Mouse (Mus musculus) urinary bladder, adult 18-20 months (tissue): ENCODE measurements around the gene Suds3.

Experiments
- DNase-seq, 2 experiments: peaks; one replicate each; pipeline ENCODE4 v3.0.0; 2022; ENCODE audit warnings: low spot score in 2 of 2, mixed read lengths in 2 of 2

The Suds3 gene

DNA sequence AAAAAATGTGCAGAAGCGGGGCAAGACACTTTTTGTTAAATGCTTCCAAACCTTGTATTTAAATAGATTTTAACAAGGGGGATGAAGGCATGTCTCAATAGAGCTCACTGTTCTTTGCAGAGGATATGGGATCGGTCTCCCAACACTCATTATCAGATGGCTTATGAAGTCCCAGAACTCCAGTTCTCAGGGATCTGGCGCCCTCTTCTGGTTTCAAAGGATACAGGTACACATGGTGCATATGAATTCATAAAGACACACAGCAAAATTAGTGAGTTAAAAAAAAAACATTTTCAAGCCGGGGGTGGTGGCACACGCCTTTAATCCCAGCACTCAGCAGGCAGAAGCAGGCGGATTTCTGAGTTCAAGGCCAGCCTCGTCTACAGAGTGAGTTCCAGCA lies 2.6 kb downstream of the Suds3 start:
- DNase-seq = no peak

DNA sequence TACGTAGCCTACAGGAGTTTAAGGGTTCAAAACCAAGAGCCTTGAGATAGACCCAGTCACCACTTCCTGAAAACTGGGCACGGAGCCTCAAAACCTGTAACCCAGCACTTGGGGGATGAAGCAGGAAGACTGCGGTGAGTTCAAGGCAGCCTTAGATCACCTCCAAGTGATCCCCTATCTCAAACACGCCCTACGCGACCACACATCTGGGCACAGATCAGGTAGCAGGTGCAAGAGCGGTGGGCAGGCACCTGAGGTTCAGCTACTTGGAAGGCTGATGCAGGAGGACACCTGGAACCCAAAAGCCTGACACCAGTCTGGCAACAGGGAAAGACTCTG lies 4.2 kb downstream of the Suds3 start:
- DNase-seq = no peak

DNA sequence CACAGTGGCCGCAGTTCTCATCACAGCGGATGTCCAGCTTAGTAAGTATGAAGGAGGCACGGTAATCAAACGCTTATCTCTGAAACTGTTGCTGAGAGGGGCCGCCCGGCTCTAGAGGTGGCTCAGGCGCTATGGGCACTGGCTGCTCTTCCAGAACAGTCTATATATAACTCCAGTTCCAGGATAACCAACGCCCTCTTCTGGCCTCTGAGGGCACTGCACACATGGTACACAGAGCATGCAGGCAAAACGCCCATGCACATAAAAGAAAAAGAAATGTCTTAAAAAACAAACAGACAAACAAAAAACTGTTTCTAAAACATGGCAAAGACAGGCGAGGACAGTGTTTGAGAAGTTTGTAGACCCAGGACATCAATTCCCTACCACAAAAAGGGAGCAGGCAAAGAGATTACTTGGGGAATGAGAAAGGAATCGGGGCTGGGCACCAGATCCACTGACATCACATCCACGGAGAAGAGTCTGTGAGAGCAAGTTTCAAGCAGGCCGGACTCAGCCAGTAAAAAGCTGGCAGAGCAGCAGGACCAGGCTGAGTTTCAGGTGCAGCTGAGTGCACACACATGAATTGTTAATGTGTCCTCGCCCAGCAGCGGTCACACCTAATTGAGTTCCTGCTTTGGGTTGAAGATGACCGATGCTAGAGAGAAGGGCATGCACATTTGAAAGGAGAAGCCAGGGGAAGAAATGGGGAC lies 4.7 kb downstream of the Suds3 start:
- DNase-seq = no peak

DNA sequence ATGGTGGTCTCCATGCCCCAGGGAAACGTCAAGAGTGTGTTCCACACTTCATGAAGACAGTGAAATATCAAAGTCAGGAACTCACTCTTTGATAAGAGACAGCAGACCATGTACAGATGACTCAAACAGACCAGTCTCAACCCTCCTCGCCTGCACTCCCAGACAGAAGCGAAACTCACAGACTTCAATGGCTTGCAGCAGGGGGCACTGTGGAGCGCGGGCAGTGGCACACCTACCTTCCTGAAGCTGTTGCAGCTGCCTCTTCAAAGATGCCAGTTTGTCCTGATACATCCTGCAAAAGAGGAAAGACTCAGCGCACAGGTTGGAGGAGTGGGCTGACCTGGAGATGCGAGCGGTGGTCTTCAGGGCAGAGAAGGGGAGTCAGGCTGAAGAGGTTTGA lies 6.4 kb downstream of the Suds3 start:
- no peak for DNase-seq

DNA sequence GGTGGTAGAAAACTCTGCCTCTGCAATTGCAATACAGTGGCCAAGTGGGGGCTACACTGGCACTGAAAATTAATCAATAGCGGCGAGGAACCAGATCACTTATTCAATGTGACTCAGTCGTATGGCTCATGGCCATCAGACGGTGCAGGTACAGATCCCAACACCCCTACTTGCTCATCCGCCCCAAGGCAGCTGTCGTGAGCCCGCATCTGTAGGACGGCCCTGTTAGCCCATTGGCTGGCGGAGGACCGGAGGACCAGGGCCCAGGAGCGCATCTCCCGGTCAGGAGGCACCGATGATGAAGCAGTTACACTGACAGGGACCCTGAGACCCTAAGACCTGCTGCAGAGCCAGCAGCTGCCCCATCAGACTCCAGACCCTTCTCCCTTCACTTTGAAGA lies 7.2 kb downstream of the Suds3 start:
- no peak for DNase-seq

DNA sequence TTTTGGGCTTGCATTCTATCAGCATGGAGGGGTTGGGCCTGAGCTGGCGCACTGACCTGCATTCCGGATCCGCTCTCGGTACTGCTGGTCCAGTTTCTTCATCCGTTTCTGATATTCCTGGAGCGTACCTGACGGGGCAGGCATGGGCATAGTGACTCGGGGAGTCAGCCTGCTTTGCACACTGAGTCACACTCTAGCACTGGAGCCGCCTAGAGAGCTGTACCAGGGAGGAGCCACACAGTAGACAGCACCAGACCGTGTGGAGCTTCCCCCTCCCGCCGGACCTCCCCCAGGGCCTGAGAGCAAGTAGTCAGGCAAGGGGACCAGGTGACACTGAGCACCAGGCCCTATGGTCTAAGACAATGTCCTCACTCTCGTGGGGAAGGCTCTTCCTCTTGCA lies 7.6 kb downstream of the Suds3 start:
- DNase-seq = peak; percentile 16 to 20

DNA sequence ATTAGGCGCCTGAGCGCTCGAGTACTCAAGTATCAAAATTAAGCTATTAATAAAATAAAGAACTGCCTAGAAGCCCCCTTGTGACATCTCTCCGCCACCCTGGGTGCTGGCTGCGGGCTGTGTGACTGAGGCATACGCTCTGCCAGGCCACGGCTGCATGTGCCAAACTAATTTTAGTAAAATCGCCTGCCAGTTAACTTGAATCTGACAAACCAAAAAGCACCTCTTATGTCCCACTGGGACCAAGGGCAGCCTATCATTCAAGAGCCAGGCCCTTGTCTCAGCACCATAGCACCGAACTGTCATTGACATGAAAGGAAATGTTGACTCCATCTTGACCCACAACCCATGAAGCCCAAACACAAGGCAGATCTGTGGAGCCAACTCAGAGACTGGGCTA lies 10.2 kb downstream of the Suds3 start:
- no peak for DNase-seq

DNA sequence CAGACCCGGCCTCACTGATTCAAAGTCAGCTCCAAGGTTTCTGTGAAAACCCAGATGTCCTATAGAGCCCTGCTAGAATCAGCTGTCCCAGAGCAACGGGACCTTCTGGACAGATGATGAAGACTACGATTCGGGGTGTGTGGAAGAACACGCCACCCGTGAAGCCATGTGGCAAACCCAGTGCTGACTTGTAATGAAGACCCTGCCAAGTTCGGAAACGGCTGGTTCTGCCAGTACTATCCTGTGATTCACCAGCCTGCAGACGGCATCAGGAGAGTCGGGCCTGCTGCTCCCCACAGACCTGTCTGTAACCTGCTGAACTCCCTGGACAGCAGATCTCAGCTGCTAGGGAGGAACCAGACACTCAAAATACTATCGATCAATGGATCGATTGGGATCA lies 11.6 kb downstream of the Suds3 start:
- no peak for DNase-seq

DNA sequence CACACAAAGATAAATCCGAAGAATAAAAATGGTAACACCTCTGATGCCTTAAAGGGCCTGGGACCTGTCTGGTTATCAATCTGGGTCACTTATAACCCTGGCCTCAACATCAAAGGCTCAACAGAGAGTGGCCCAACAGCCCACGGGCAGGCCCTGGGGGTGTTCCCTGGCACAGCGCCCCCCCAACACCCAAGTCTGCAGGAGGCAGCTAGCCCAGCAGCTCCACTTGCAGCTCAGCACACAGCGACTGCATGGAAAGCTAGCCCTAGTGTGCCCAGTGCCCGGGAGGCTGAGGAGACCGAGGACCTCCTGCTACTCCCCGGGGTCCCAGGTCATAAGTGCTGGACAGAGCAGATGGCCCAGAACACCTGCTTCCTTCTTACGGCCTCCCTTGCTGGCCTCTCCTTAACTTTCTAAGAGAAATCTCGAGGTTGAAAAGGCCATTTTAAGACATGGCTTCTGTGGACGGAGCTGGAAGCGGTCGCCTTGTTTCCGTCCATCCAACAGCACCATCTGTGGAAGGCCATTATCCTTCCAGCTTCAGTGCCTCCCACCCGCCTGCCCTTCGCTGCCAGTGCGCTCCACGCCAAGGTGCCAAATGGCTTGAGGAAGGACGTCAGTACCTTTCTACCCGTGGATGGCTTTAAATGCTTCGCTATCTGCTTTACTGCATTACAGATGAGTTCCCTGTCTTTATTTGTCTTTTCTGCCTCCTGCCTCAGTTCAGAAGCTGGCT lies 12.6 kb downstream of the Suds3 start:
- DNase-seq = no peak

DNA sequence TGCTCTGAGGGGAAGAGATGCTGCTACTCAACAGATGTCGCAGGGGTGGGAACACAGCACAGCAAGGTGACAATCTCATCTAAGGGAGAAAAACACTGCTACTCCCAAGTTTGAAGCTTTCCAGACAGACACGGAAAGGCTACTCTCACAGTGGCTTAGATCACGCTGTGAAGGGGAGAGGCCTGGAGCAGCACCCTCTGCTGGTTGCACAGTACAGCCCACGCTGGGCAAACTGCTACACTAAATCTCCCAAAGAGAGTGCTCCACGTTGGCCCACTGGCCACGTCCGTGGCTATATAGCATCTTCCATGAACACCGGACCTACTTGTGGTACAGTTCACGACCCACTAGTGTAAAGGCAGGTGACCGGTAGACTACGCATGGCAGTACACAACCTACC lies 16.2 kb downstream of the Suds3 start:
- no peak for DNase-seq

DNA sequence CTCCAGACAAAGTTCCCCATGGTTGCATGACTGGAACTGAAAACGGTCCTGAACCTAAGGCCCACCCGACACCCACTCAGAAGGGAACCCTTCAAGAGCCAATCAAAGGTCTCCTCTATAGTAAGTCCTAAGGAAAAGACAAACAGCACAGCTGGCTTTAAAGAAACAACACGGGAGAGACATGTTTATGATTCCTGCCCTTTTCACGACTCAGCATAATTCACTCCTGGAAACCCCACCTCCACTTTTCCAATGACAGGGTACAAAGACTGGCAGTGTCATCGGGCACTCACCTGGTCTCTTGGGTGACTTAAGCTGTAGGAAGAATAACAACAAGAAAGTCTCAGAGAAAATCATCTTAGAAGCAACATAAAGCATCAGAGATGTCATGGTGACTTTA lies 16.9 kb downstream of the Suds3 start:
- no peak for DNase-seq

DNA sequence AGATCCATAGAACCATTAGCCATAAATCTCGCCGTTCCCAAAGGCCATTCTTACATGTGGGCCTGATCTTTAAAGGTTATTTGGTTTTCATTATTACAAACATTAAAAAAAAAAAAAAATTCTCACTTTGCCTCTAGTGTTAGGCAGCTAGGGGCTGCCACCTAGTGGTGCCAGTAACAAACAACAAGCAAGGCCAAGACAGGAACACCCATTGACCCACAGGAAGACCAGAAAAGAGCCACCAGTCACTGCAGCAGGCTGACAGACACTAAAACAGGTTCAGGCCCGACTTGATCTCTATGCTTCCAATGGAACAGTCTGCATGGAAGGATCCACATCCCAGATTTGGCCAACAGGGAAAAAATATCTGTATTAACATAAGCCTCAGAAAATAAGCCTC lies 19.2 kb downstream of the Suds3 start:
- no peak for DNase-seq

DNA sequence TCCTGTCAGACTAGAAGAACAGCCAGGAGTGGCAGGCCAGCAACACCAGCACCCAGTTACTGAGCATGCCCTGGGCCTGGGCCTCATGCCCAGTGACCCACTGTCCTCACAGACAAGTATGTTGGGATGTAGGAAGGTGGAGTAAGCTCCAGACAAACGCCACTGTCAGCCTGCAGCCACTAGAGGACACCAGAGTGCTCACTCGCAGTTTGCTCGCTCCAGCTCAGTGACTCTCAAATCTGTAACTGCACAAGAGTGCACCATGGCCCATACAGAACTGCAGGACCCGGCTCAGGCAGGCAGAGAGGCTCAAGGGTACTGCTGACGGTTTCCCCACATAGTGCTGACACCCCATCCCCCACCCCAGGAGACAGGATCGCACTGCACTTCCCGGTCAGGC lies 21.5 kb downstream of the Suds3 start:
- DNase-seq = no peak

DNA sequence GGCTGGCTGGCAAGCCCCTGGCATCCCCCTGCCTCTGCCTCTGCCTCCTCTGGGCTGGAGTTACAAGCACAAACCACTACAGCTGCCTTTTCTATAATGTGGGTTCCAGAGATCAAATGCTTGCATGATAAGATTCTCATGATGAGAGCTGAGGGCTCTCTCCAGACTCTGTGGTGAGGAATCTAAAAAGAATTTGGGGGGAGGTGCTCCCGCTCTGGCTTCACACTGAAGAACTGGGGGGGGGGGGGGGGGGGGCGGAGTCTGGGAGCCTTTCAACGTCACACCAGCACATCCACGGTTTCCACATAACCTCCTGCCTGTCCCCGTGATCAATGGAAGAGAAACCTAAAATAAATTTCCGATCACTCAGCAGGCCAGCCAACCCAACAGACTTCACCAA lies 26.1 kb downstream of the Suds3 start:
- DNase-seq = no peak

DNA sequence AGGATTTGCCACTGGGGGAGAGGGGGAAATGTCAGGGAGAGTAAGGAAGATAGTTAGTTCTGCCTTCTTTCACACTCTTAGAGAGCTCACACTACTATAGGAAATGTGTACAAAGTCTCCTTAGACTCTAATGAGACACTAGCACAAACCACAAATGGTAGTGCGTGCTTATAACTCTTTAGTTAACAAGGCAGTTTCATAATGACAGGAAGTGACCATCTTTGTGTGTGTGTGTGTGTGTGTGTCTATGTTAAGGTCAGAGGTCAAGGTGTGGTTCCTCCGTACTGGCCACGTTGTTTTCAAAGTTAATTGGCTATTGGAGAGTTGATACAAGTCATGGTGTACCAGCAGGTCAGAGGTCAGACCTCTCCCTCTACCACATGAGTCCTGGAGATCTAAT lies 26.8 kb downstream of the Suds3 start:
- no peak for DNase-seq

DNA sequence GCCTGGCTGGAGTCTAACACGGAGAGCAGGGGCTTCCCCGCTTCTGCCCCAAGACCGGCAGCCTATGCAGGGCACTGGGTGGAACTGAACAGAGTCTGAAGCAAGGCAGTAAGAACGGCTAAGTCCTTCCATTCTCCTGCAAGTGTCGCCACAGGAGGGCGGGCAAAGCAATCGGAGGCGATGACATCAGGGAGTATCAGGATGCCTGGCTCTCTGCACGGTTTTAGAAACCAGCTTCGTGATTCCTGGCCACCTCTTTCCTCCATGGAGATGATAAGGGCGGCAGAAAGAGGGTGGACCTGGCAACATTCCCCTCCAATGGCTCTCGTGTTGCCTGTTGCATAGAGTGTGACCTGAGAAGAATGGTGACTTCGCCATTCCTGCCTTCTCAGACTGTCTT lies 28.2 kb downstream of the Suds3 start:
- DNase-seq = no peak

DNA sequence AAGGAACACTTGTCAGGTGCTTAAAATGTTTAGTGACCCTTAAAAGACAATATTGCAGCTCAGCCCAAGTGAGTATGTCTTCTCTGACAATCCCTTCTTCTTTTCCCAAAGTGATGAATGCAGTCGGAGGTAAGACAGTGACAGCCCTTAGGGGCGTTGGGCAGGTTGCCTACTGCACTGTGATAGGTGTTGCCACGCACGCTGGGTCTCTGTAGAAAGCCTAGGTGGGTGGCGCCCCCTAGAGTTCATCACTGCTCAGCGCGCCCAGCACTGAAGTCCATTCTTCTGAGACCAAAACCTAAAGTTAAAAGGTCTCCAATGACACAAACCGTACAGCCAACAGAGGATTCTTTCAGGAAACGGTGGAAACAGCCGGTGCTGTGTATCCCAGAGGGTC lies 46.4 kb downstream of the Suds3 start:
- DNase-seq = no peak

DNA sequence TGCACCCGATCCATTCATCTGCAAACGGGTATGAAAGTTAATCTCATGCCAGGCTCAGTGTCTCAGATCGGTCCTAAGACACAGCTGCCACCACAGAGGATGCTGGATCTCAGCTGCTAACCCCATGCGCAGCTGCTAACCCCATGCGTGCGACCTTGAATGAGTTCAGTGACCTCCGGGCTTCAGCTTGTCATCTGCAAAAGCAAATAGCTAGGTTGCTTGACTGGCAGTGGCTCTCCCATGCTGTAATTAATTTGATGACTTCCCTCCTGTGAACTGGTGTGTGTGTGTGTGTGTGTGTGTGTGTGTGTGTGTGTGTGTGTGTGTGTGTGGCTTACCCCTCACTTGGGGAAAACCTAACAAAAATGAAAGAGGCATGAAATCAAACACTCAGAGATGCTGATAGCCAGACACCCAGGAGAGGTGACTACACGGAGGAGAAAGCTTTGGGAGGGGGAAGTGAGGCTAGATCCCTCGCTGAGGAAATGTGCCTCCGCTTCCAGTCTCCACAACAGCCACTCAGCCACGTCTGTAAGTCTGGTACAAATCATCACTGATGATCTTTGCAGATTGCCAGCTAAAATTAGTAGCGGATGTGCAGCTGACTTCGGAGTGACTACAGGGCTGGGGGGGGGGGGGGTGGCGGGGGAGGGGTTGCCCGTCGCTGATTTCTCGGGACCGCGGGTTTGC lies 47.0 kb downstream of the Suds3 start:
- no peak for DNase-seq

DNA sequence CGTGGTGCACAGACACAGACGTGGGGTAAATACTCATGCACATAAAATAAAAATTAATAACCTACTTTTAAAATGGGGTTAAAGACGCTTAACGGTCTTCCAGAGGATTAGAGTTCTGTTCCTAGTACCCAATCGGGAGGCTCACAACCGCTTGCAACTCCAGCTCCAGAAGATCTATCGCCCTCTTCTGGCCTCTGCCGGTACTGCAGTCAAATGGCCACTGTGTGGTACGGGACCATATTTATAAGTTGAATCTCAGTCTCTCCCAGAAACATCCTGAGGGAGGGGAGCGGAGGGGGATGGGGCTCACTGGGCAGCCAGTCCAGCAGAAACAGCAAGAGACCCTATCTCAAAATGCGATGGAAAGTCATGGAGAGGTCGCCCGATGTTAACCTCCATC lies 47.7 kb downstream of the Suds3 start:
- no peak for DNase-seq

DNA sequence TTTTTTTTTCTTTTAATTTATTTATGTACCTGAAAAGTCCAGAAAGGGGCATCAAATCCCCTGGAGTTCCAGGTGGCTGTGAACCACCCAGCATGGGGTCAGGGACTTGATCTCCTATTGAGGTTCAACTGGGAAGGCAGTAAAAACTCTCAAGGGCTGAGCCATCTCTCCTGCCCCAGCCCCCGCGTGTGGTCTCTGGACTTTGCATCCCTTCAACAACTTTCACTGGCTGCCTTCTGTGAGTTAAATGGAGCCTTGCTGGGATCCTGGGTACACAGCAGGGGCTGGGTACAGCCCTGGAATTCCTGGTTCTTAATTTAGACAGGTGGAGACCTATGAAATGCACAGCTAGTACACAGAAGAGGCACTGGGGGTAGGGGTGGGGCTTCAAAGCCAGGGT lies 54.7 kb downstream of the Suds3 start:
- no peak for DNase-seq

DNA sequence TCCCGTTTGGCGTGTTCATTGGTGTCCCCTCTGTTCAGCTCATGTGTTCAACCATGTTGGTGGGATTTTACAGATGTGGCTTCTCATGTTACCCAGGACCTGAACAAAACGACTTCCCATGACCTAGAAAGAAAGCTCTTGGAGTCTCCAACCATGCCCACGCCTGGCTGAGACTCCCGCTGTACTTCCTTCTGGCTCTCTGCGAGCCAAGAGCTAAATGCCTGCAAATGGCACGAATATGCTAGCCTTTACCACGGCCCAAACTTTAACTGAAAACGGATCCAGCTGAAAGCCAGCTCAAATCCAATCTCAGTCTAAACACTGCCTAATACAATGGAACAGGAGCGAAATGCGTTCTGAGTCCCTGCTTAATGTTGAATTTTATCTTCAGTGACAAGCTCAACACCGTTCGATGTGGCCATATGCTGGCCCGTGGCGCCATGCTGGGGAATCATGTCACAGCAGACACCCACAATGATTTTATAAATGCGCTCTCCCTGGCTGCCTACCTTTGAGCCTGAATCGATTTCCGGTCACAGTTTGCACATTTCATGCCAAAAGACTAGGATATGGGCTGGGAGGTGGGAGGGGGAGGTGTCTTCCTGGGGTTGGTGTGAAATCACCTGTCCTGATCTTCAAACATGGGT lies 55.3 kb downstream of the Suds3 start:
- DNase-seq = no peak

DNA sequence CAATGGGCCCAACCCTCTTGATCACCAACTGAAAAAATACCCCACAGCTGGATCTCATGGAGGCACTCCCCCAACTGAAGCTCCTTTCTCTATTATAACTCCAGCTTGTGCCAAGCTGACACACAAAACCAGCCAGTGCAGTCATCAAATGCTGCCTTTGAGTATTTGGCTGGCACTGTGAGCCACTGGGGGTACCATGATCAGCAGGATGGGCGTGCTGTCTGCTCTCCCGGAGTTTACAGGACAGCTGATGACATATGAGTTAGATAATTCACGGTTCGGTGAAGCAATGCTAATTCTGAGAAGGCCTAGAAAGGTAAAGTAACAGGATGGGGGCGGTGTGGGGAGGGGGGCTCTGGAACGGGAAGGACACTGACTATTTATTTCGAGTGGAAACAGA lies 66.0 kb downstream of the Suds3 start:
- DNase-seq = no peak

DNA sequence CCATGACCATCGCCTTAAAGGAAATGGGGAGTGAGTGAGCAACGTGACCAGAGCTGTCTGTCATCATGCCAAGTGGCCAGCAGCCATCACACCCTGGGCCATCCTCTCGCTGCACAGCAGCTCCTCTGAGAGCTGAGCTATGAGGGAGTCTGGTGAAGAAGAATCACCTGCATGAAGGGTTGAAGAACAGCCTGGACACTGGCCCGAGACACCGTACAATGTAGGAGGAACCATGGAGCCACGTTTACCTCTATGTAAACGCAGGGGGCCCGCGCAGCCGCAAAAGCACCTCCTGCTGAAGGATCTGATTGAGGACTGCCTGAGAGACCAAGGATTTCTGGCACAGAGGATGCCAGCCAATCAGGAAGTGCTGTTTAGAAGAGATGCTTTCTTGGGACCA lies 70.8 kb downstream of the Suds3 start:
- no peak for DNase-seq
